Mouse (Mus musculus): ENCODE data around the gene Cbl. TPM values are rescaled to one million over a fixed set of nuclear protein-coding genes. Genes with fewer than 3 reads are reported as not detected.
A peak's percentile ranks its signal among the peaks of the same experiment; 100 is the strongest.

Cbl gene
- total and polyA plus RNA-seq, 3 experiments, result 20.3 to 137 (median 25.5) TPM

DNA sequence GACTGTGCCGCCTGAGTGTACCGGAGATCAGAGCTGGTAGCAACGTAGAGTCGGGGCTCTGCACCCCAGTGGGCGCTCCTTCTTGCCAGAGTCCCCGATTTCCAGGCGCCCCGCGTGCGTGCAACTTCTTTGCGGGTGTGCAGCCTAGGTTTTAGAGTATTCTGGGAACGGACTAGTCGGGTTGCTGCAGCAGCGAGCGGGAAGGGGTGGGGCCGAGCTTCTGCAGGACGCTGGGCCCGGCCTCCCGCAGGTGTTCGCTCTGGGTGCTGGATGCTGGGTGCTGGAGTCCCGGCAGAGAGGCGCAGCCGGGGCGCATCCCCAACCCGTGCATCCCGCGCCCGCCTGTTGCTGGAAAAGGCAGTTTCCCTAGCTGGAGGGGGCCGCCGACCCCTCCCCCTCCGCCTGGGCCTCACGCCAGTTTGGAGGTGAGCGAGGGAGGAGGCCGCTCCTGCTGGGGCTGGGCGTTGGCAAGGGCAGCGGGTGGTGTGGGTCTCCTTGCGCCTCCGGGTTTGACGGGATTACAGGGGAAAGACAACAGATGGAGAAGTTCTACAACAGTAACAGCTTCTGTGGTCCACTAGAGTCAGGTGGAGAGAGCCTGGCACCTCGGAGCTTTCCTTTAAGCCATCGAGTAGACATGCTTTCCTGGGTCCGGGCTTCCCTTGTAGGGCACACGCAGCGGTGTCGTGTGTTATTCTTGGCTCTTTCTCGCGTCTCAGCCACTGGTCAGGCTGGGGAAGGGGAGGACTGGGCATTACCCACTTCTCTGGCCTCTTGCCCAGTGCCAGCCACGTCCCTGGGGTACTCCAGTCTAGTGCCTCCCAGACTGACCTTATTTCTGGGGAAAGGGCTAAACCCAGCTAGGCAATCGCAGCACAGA lies 98.8 kb downstream of the Cbl start:
- H3K27me3 ChIP-seq (ENCODE audit: insufficient read depth, low read length), result peaks cover 74% of the 10 kb centered on the region
- no peak for TF ChIP-seq POLR2AphosphoS5 (IDR thresholded peaks at IDR 0.05; ENCODE audit: insufficient replicate concordance, low read depth, low read length)
- no peak for TF ChIP-seq GATA1 (IDR thresholded peaks at IDR 0.05; ENCODE audit: borderline replicate concordance, low read length)
- TF ChIP-seq GATA2 (IDR thresholded peaks at IDR 0.05; ENCODE audit: borderline replicate concordance, low read depth, low read length), result no peak
- TF ChIP-seq CTCF (IDR thresholded peaks at IDR 0.05; ENCODE audit: low read depth, low read length), result no peak
- no peak for TF ChIP-seq TAL1 (conservative IDR thresholded peaks at IDR 0.05; ENCODE audit: low read depth, low read length)
- H3K4me3 ChIP-seq (ENCODE audit: low read depth, low read length), result peak overlapping the region; percentile 64; the same call in 1 of the 2 replicates
- H3K4me1 ChIP-seq (ENCODE audit: insufficient read depth, low read depth, low read length), result peaks cover 44% of the 10 kb centered on the region
- no peaks in the 10 kb centered on the region for H3K9me3 ChIP-seq (replicated peaks)
- H3K36me3 ChIP-seq (replicated peaks), result peaks cover 8% of the 10 kb centered on the region
- DNase-seq (ENCODE audit: low spot score) (no peak), ATAC-seq (ENCODE audit: extremely low read depth, insufficient number of reproducible peaks, low FRiP score, poor library complexity, severe bottlenecking) (no peak)

DNA sequence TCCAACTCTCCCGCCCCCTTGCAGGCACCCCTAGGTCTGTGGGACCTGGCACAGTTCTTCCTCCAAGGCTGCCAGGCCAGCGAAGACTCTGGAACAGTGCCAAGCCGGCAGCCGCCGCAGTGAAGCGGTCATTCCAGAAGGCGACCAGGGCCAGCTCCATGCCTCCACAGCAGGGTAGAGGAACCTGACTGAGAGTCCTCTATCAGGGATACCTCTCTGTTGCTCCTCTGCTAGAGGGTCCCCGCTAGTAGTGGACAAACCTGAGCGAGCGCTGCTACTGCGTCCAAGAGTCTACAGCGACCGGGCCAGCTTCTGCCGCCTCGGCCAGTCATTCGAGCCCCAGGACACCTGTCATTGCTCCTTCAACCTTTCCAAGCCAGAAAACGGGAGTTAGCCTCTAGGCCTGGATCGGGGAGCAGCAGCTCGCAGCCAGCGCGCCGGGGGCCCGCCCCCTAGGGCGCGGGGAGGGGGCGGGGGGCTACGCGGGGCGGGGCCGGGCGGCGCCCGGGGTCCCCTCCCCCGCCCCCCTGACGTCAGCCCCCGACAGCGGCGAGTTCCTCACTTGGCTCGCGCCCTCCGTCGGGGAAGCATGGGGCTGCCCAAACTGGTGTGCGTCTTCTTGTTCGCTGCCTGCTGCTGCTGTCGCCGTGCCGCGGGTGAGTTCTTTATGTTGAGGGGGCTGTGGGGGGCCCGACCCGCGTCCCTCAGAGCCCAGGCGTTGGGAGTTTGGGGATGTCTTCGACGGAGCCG lies 99.6 kb downstream of the Cbl start, which contains the start of gene Mcam:
Gene Mcam (plus strand): TSS at position 369 of the 750 bp plus-strand sequence.
- TF ChIP-seq POLR2AphosphoS5 (IDR thresholded peaks at IDR 0.05; ENCODE audit: insufficient replicate concordance, low read depth, low read length) (no peak), GATA1 (IDR thresholded peaks at IDR 0.05; ENCODE audit: borderline replicate concordance, low read length) (no peak)
- no peak for ATAC-seq (ENCODE audit: extremely low read depth, insufficient number of reproducible peaks, low FRiP score, poor library complexity, severe bottlenecking)
- no peaks in the 10 kb centered on the region for H3K9me3 ChIP-seq (replicated peaks)
- no peaks in the 10 kb centered on the region for H3K36me3 ChIP-seq (replicated peaks)
- H3K27me3 ChIP-seq (ENCODE audit: insufficient read depth, low read length), result peaks cover 82% of the 10 kb centered on the region
- H3K4me1 ChIP-seq (ENCODE audit: insufficient read depth, low read depth, low read length), result peaks cover 46% of the 10 kb centered on the region
- peak within 1 kb of the TSS; percentile 64; the same call in 1 of the 2 replicates for H3K4me3 ChIP-seq (ENCODE audit: low read depth, low read length)
- DNase-seq (ENCODE audit: low spot score), result no peak

DNA sequence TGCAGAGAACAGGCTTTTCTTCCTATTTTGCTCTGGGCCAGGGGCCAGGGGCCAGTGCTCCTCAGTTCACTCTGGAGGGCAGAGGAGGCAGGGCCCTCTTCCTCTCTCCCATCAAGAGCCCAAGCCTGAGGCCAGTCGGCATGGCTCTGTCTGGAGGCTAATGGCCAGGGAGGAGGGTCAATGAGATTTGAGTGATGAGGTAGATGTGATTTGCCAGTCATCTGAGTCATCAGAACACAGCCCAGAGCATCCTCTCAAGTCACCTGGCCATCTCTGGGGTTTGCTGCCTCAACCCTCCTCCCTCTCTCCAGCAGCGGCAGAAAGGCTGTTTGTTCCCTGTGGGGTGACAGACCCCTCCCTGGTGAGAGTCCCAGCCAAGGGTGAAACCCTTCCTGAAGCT lies 100.6 kb downstream of the Cbl start:
- no peak for DNase-seq (ENCODE audit: low spot score)
- Histone ChIP-seq H3K27me3 (ENCODE audit: insufficient read depth, low read length) (peaks cover 90% of the 10 kb centered on the region), H3K4me3 (ENCODE audit: low read depth, low read length) (no peak overlapping the region), H3K4me1 (ENCODE audit: insufficient read depth, low read depth, low read length) (peaks cover 42% of the 10 kb centered on the region), H3K9me3 (replicated peaks) (no peaks in the 10 kb centered on the region), H3K36me3 (replicated peaks) (no peaks in the 10 kb centered on the region)
- no peak for TF ChIP-seq GATA2 (IDR thresholded peaks at IDR 0.05; ENCODE audit: borderline replicate concordance, low read depth, low read length)
- no peak for TF ChIP-seq CTCF (IDR thresholded peaks at IDR 0.05; ENCODE audit: low read depth, low read length)
- TF ChIP-seq GATA1 (IDR thresholded peaks at IDR 0.05; ENCODE audit: borderline replicate concordance, low read length), result no peak
- no peak for TF ChIP-seq POLR2AphosphoS5 (IDR thresholded peaks at IDR 0.05; ENCODE audit: insufficient replicate concordance, low read depth, low read length)
- TF ChIP-seq TAL1 (conservative IDR thresholded peaks at IDR 0.05; ENCODE audit: low read depth, low read length), result no peak
- no peak for ATAC-seq (ENCODE audit: extremely low read depth, insufficient number of reproducible peaks, low FRiP score, poor library complexity, severe bottlenecking)

GRCm38 (mm10) chr9:44132200-44132599 lies 101.6 kb downstream of the Cbl start:
- TF ChIP-seq CTCF (IDR thresholded peaks at IDR 0.05; ENCODE audit: low read depth, low read length) (no peak), GATA1 (IDR thresholded peaks at IDR 0.05; ENCODE audit: borderline replicate concordance, low read length) (no peak), GATA2 (IDR thresholded peaks at IDR 0.05; ENCODE audit: borderline replicate concordance, low read depth, low read length) (no peak), TAL1 (conservative IDR thresholded peaks at IDR 0.05; ENCODE audit: low read depth, low read length) (no peak), POLR2AphosphoS5 (IDR thresholded peaks at IDR 0.05; ENCODE audit: insufficient replicate concordance, low read depth, low read length) (no peak)
- Histone ChIP-seq H3K27me3 (ENCODE audit: insufficient read depth, low read length) (peaks cover 85% of the 10 kb centered on the region), H3K4me1 (ENCODE audit: insufficient read depth, low read depth, low read length) (peaks cover 40% of the 10 kb centered on the region), H3K4me3 (ENCODE audit: low read depth, low read length) (no peak overlapping the region), H3K36me3 (replicated peaks) (no peaks in the 10 kb centered on the region), H3K9me3 (replicated peaks) (no peaks in the 10 kb centered on the region)
- DNase-seq (ENCODE audit: low spot score), result no peak
- ATAC-seq (ENCODE audit: extremely low read depth, insufficient number of reproducible peaks, low FRiP score, poor library complexity, severe bottlenecking), result no peak

DNA sequence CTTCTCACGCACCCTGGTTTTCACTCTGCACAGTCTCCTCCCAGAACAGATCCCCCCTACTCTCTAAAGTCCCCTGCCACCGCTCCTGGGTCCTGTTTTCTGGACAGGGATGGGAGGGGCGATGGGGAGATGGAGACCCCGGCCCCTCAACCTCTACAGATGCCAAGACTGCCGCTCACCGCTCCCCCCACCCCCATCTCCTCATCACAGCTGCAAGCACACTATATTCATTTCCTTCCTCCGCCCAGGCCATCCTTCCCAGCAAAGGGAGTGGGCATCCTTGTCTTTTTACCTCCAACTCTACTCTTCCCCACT lies 102.6 kb downstream of the Cbl start:
- H3K9me3 ChIP-seq (replicated peaks), result no peaks in the 10 kb centered on the region
- peaks cover 34% of the 10 kb centered on the region for H3K4me1 ChIP-seq (ENCODE audit: insufficient read depth, low read depth, low read length)
- H3K27me3 ChIP-seq (ENCODE audit: insufficient read depth, low read length), result peaks cover 75% of the 10 kb centered on the region
- H3K36me3 ChIP-seq (replicated peaks), result no peaks in the 10 kb centered on the region
- TF ChIP-seq TAL1 (conservative IDR thresholded peaks at IDR 0.05; ENCODE audit: low read depth, low read length) (no peak), GATA2 (IDR thresholded peaks at IDR 0.05; ENCODE audit: borderline replicate concordance, low read depth, low read length) (no peak), POLR2AphosphoS5 (IDR thresholded peaks at IDR 0.05; ENCODE audit: insufficient replicate concordance, low read depth, low read length) (no peak), CTCF (IDR thresholded peaks at IDR 0.05; ENCODE audit: low read depth, low read length) (no peak), GATA1 (IDR thresholded peaks at IDR 0.05; ENCODE audit: borderline replicate concordance, low read length) (no peak)
- DNase-seq (ENCODE audit: low spot score) (no peak), ATAC-seq (ENCODE audit: extremely low read depth, insufficient number of reproducible peaks, low FRiP score, poor library complexity, severe bottlenecking) (no peak)
- no peak overlapping the region for H3K4me3 ChIP-seq (ENCODE audit: low read depth, low read length)

DNA sequence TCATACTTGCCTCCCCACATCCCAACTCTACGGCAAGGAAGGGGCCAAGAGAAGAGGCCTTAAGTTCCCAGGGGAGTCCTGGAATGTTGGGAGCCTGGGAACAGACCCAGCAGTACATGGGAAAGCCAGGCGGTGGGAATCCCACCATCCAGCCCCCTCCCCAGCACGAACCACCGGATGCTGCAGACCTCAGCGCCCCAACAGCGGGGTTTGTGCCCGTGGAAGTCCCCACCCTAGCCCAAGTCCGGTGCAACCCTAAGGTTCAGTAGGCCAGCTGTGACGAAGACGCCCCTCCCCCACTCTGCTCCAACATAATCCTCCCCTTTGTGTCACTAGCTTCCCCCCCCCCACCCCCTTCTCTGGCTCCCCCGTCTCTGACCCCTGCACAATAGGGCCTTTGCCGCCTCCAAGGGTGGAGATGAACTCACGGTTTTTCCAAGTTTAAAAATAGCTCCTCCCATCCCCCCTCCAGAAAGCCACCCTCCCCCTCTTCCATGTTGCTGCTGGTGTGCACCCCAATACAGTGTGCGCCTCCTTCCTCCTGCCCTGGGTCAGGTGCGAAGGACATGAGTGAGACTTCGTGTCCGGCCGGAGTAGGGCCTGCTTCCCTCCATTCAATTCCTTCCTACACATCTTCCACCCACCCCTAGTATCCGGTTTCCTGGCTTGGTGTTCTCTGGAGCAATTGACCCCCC lies 103.1 kb downstream of the Cbl start:
- Histone ChIP-seq H3K27me3 (ENCODE audit: insufficient read depth, low read length) (peaks cover 70% of the 10 kb centered on the region), H3K4me3 (ENCODE audit: low read depth, low read length) (no peak overlapping the region), H3K4me1 (ENCODE audit: insufficient read depth, low read depth, low read length) (peaks cover 35% of the 10 kb centered on the region), H3K9me3 (replicated peaks) (no peaks in the 10 kb centered on the region), H3K36me3 (replicated peaks) (no peaks in the 10 kb centered on the region)
- no peak for ATAC-seq (ENCODE audit: extremely low read depth, insufficient number of reproducible peaks, low FRiP score, poor library complexity, severe bottlenecking)
- DNase-seq (ENCODE audit: low spot score), result no peak
- TF ChIP-seq CTCF (IDR thresholded peaks at IDR 0.05; ENCODE audit: low read depth, low read length) (no peak), POLR2AphosphoS5 (IDR thresholded peaks at IDR 0.05; ENCODE audit: insufficient replicate concordance, low read depth, low read length) (no peak), TAL1 (conservative IDR thresholded peaks at IDR 0.05; ENCODE audit: low read depth, low read length) (no peak), GATA1 (IDR thresholded peaks at IDR 0.05; ENCODE audit: borderline replicate concordance, low read length) (no peak), GATA2 (IDR thresholded peaks at IDR 0.05; ENCODE audit: borderline replicate concordance, low read depth, low read length) (no peak)
